Mouse (Mus musculus) ES-E14 (cell line): ENCODE data around the gene Ankrd66.

Experiments used
- CHD2 ChIP-seq: IDR thresholded peaks from 2 replicates; pipeline ENCODE4 v1.6.1; 2014; ENCODE audit warnings: mild to moderate bottlenecking, low read depth, low read length, inconsistent platforms
- MAFK ChIP-seq: IDR thresholded peaks from 2 replicates; pipeline ENCODE4 v1.6.1; 2014; ENCODE audit warnings: mild to moderate bottlenecking, low read depth, low read length, inconsistent platforms; ENCODE audit not compliant: insufficient read depth
- ZC3H11A ChIP-seq: IDR thresholded peaks from 2 replicates; pipeline ENCODE4 v1.6.1; 2012; ENCODE audit warnings: low read depth, mild to moderate bottlenecking, inconsistent platforms, low read length, borderline replicate concordance

DNA sequence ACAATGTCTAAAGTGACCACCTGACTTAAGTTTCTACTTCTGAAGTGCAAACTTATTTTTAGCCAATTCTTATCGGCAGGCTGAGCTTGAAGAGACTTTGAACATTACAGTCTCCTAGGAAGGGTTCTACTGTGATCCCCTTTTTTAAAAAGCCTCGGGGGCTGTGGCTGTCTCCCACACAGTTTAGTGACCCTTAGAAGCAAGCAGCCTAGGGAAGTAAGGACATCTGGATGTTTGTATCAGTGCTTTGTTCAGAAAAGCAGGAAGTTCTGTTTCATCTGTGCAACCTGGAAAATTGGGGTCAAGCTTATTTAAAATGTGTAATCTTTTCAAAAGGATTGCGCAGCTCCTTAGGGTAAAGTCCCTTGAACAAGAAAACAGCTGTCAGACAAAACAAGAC, 37.0 kb upstream of the Ankrd66 start:
- TF ChIP-seq MAFK = no peak
- TF ChIP-seq CHD2 = no peak
- no peak for TF ChIP-seq ZC3H11A
